Mouse (Mus musculus) ES-E14 (cell line): Measurements from ENCODE around the gene Edil3. TPM values are rescaled to one million over a fixed set of nuclear protein-coding genes. Genes with fewer than 3 reads are reported as not detected.

ENCODE experiments used
- DNase-seq: peaks from one replicate; pipeline ENCODE4 v3.0.0-alpha.2; 2013; ENCODE audit warnings: low read depth, low spot score
- H3K27ac ChIP-seq: 2 replicates; pipeline ENCODE4 v1.5.1; 2012; ENCODE audit warnings: low read depth, mild to moderate bottlenecking, low read length, moderate library complexity, mixed read lengths; ENCODE audit not compliant: poor library complexity, insufficient read depth, severe bottlenecking
- H3K36me3 ChIP-seq: 2 replicates; pipeline ENCODE4 v1.6.1; 2012; ENCODE audit warnings: mild to moderate bottlenecking, low read length, moderate library complexity, mixed read lengths; ENCODE audit not compliant: control insufficient read depth, poor library complexity, insufficient read depth, severe bottlenecking
- H3K4me1 ChIP-seq, 2 experiments: fragments of 150-350 bp in 1 of 2; sonication (generic) in 1 of 2; 2 replicates each; pipeline ENCODE4 v1.6.1; 2012; ENCODE audit warnings: low read length in 2 of 2, mild to moderate bottlenecking in 1 of 2, mixed read lengths in 1 of 2; ENCODE audit not compliant: control insufficient read depth in 2 of 2, insufficient read depth in 2 of 2, poor library complexity in 1 of 2
- H3K4me3 ChIP-seq, 2 experiments: fragments of 150-350 bp in 1 of 2; sonication (generic) in 1 of 2; 2 replicates each; pipeline ENCODE4 v1.5.1; 2012; ENCODE audit warnings: low read length in 2 of 2, low read depth in 1 of 2, mild to moderate bottlenecking in 1 of 2, mixed read lengths in 1 of 2; ENCODE audit not compliant: insufficient read depth in 1 of 2, poor library complexity in 1 of 2, severe bottlenecking in 1 of 2
- H3K9ac ChIP-seq: 2 replicates; pipeline ENCODE4 v1.6.1; 2012; ENCODE audit warnings: low read depth, mild to moderate bottlenecking, low read length, mixed read lengths; ENCODE audit not compliant: poor library complexity, insufficient read depth, severe bottlenecking
- H3K9me3 ChIP-seq: fragments of 150-350 bp; sonication (generic); 2 replicates; pipeline ENCODE4 v1.6.1; 2012; ENCODE audit warnings: low read depth, mild to moderate bottlenecking, low read length; ENCODE audit not compliant: control insufficient read depth, insufficient read depth
- CHD2 ChIP-seq: IDR thresholded peaks from 2 replicates; pipeline ENCODE4 v1.6.1; 2014; ENCODE audit warnings: mild to moderate bottlenecking, low read depth, low read length, inconsistent platforms
- HCFC1 ChIP-seq: IDR thresholded peaks from 2 replicates; pipeline ENCODE4 v1.6.1; 2012; ENCODE audit warnings: low read length, inconsistent platforms, borderline replicate concordance; ENCODE audit not compliant: insufficient read depth
- MAFK ChIP-seq: IDR thresholded peaks from 2 replicates; pipeline ENCODE4 v1.6.1; 2014; ENCODE audit warnings: mild to moderate bottlenecking, low read depth, low read length, inconsistent platforms; ENCODE audit not compliant: insufficient read depth
- ZC3H11A ChIP-seq: IDR thresholded peaks from 2 replicates; pipeline ENCODE4 v1.6.1; 2012; ENCODE audit warnings: low read depth, mild to moderate bottlenecking, inconsistent platforms, low read length, borderline replicate concordance
- ZNF384 ChIP-seq: IDR thresholded peaks from 2 replicates; pipeline ENCODE4 v1.6.1; 2012; ENCODE audit warnings: low read depth, low read length, inconsistent platforms
- in situ Hi-C, 2 experiments: fragments of 600-800 bp; cut with MboI; formaldehyde crosslinking; loops; one replicate each; pipeline ENCODE4 v1.15.1; 2025; ENCODE audit warnings: low sequenced_read_pairs in 2 of 2, inconsistent platforms in 1 of 2; ENCODE audit not compliant: unreplicated experiment in 2 of 2
- total RNA-seq: library from RNA; depleted of rRNA; stranded (reverse); fragments of 300-350 nt; gene quantifications from 2 replicates; pipeline ENCODE4 v1.2.3, GENCODE M21; 2012

The Edil3 gene
- total RNA-seq, 1 experiment, result 0.89 TPM

GRCm38 (mm10) chr13:88823522-88824419 lies 2.5 kb downstream of the Edil3 start:
- Histone ChIP-seq H3K4me1 (peaks cover 0 to 2% of the 10 kb centered on the region in 2 experiments; a peak in 1 of 4 replicates), H3K9me3 (no peaks in the 10 kb centered on the region), H3K27ac (no peak overlapping the region), H3K4me3 (peak overlapping the region; percentile 4 to 17; a peak in 1 of 4 replicates), H3K9ac (no peak overlapping the region; the same call in 1 of the 2 replicates), H3K36me3 (no peaks in the 10 kb centered on the region)
- TF ChIP-seq MAFK, result no peak
- no peak for TF ChIP-seq ZC3H11A
- no peak for TF ChIP-seq CHD2
- TF ChIP-seq HCFC1, result no peak
- peak; percentile 94 for TF ChIP-seq ZNF384
- no peak for DNase-seq
- in situ Hi-C loops, result no loop called here

- H3K4me3 ChIP-seq, result no peak overlapping the region
These were observed 3.2 kb downstream of the Edil3 start for GRCm38 (mm10) chr13:88824441-88824840.

GRCm38 (mm10) chr13:88828362-88828761 lies 7.1 kb downstream of the Edil3 start:
- no peak for TF ChIP-seq CHD2
- TF ChIP-seq HCFC1, result no peak
- no peak for TF ChIP-seq ZNF384
- TF ChIP-seq MAFK, result no peak
- no peak for TF ChIP-seq ZC3H11A
- DNase-seq, result no peak
- no peaks in the 10 kb centered on the region for H3K9me3 ChIP-seq
- peaks cover 0 to 2% of the 10 kb centered on the region in 2 experiments; a peak in 1 of 4 replicates for H3K4me1 ChIP-seq
- H3K36me3 ChIP-seq, result no peaks in the 10 kb centered on the region
- H3K9ac ChIP-seq, result no peak overlapping the region
- no peak overlapping the region for H3K4me3 ChIP-seq
- H3K27ac ChIP-seq, result no peak overlapping the region
- in situ Hi-C loops, result no loop called here

More at GRCm38 (mm10) chr13:88824441-88824840, 3.2 kb downstream of the Edil3 start:
- no peak for DNase-seq
- no peak overlapping the region for H3K9ac ChIP-seq
- H3K4me1 ChIP-seq, result peaks cover 0 to 2% of the 10 kb centered on the region in 2 experiments; a peak in 1 of 4 replicates
- H3K36me3 ChIP-seq, result no peaks in the 10 kb centered on the region
- no peak for TF ChIP-seq HCFC1
- no peak for TF ChIP-seq ZNF384
- TF ChIP-seq CHD2, result no peak
- TF ChIP-seq ZC3H11A, result no peak
- no peak for TF ChIP-seq MAFK
- H3K27ac ChIP-seq, result no peak overlapping the region
- H3K9me3 ChIP-seq, result no peaks in the 10 kb centered on the region
- in situ Hi-C loops, result no loop called here

- no peak for DNase-seq
- H3K36me3 ChIP-seq, result no peaks in the 10 kb centered on the region
- no peak overlapping the region for H3K27ac ChIP-seq
- TF ChIP-seq ZNF384, result no peak
- no peak for TF ChIP-seq CHD2
- no peak for TF ChIP-seq ZC3H11A
- TF ChIP-seq HCFC1, result no peak
- no peak for TF ChIP-seq MAFK
- no peaks in the 10 kb centered on the region for H3K4me1 ChIP-seq
- H3K9ac ChIP-seq, result no peak overlapping the region
- in situ Hi-C loops, result no loop called here
- H3K9me3 ChIP-seq, result no peaks in the 10 kb centered on the region
- no peak overlapping the region for H3K4me3 ChIP-seq
These were observed 12.5 kb downstream of the Edil3 start for GRCm38 (mm10) chr13:88833732-88834131.
